Mouse (Mus musculus): ENCODE results near the gene Lgals2.

- TF ChIP-seq POLR2A (IDR thresholded peaks at IDR 0.05; ENCODE audit: borderline replicate concordance, extremely low read depth, low read depth, low read length) (no peak), CTCF (IDR thresholded peaks at IDR 0.05; ENCODE audit: insufficient read depth, low read length) (no peak)
These were observed 22.6 kb upstream of the Lgals2 start for GRCm38 (mm10) chr15:78877810-78878390.

All from lung, adult 2 months (tissue).